Mouse (Mus musculus): Measurements from ENCODE around the gene Shisa4.
"Not testable (repeated sequence)": the region's sequence is repeated elsewhere in the genome, so short reads cannot be mapped to it uniquely, and the experiment has no call there.

The Shisa4 gene

DNA sequence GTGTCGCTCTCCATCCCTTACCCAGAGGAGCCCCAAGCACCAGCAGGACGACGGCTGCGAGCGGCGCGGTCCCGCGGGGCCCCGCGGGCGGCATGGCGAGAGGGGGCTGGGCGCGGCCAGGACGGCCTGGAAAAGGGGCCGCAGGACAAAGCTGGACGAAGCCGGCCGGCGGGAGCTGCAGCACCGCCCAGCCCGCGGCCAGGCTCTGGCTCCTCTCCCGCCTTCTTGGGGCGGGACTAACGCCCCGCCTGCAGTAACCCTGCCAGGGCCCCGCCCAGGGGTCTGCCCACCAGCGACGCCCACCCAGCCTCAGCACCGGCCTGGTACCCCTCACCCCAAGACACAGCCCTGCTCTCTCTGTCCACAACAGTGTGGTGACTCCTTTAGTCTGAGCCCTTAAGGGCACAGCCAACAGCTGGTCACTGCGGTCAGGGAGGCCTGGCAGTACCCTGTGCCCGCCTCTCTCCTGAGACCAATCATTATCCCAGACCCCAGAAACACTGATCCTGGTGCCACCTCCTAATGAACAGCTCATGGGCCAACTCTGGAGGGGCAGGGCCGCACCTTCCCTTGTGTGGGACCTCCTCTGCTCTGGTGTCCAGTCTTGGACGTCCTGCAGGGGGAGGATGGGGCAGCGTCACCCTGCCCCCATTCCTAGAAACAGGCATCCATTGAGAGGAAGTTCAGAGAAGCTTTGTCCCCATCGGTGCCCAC, at the start of gene Shisa4:
TSS of gene Shisa4 (minus strand) at position 370 of the 714 bp plus-strand sequence.
- in situ Hi-C loops (cut with MboI): no loop called here

DNA sequence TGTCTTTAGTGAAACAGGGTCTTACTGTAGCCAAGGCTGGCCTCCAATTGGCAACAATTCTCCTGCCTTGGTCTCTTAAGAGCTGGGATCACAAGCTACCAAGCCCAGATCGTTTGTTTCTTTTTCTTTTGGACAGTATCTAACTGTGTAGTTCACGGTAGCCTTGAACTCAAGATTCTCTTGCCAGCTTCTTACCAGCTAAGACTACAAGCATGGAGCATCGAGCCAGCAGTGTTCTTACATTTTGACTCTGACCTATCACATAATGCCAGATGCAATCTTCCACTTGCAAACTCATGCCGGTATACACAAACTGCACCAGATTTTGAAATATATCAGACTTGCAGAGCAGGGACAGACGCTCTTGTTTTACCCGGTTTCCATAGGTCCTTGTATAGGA, 47.7 kb upstream of the Shisa4 start:
- in situ Hi-C loops (cut with MboI): no loop called here

DNA sequence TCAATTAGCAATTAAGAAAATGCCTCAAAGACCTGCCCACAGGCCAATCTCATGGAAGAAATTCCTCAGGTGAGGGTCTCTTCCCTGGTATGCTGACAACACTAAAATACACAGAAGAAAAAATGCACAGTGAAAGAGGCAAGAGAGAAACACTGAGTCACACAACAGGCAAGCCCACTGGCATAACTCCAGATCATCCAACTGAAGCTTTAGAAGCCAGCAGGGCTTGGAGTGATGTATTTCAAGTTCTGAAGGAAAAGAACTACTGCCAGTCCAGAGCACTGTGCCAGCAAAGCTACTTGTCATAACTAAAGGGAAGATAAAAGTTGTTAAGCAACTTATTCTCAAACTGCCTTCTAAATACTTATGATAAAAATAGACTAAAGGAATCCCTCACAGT, 39.0 kb upstream of the Shisa4 start:
- in situ Hi-C loops (cut with MboI): no loop called here

DNA sequence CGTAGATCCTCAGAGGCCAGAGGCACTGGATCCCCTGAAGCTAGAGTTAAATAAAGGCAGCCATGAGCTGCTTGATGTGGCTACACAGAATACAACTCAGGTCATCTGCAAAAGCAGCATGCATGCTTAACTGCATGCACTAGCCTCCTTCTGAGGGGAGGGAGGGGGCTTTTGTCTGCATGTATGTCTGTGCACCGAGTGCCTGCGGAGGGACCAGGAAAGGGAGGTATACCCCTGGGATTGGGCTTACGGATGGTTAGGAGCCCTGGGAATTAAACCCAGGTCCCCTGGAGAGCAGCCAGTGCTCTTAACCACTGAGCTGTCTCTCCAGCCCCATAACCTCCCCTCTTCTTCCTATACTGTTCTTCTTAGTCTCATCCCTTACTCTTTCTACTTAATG, 37.1 kb upstream of the Shisa4 start:
- in situ Hi-C loops (cut with MboI): no loop called here

DNA sequence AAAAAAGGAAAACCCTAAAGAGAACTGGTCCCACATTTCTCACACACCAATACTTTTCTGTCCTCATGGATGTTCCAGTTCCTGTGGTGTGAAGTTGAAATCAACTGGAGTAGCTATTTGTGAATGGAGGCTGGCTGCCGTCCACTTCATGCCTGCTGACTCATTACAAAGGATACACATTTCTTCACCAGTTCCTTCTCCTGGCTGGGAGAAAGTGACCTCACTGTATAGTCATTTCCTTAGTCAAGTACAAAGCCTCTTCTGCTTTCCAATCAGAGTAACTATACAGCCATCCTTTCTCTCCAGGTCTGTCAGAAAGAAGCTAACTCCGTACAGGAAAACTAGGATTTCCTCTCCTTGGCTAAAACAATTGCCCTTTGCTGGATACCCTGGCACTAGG, 35.9 kb upstream of the Shisa4 start:
- in situ Hi-C loops (cut with MboI): no loop called here

DNA sequence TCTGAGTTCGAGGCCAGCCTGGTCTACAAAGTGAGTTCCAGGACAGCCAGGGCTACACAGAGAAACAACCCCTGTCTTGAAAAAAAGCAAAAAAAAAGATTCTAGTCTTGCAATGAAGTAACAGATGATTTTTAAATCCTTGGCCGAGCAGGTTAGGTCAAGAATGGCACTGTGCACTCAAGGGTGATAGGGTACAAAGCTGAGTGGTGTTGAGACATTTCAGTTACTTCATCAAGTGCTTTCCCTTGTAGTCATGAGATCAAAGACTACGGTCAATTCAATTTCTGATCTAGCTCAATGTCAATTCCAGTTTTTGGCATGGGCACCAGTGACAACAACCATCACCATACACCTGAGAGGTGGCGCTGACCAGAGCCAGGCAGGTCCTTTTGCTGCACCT, 33.9 kb upstream of the Shisa4 start:
- in situ Hi-C loops (cut with MboI): no loop called here

DNA sequence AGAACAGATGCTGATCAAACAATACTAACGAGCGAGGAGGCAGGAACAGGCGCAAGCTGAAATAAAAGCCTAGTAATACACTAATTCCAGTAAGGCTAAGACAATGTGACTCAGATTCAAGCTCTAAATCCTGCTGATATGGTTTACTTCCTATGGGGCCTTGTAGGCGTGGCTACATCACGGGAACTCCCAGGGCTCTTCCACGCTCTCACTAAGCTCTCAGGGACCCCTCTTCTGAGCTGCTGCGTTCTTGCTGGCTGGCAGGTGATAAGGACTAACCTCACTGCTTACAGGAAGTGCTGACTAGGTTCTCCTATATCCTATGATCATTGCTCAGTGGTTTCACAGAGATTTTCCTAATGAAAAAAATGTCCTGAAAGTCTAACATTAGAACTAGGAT, 30.3 kb upstream of the Shisa4 start:
- in situ Hi-C loops (cut with MboI): no loop called here

DNA sequence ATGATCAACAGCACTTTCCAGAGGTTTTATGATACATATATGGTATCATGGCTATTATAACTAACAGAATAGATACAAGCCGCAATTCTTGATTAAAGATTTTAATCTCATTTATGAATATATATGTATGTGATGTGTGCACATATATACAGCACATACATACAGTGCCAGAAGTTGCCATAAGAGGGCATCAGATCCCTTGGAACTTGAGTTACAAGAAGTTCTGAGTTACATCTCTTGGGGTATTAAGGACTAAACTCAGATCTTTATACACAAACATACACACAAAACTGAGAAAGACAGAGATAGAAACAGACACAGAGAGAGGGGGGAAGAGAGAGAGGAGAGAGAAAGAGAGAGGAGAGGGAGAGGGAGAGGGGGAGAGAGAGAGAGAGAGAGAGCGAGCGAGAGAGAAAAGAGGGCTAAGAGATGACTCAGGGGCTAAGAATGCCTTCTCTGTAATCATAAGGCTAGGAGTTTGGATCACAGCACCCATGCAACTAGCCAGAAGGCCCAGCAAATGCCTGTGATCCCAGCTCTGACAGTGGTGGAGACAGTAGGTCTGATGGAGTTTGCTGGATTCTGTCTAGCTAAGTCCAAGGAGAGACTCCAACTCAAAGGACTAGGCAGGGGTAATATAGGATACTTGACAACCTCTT, 26.5 kb upstream of the Shisa4 start:
- in situ Hi-C loops (cut with MboI): no loop called here

DNA sequence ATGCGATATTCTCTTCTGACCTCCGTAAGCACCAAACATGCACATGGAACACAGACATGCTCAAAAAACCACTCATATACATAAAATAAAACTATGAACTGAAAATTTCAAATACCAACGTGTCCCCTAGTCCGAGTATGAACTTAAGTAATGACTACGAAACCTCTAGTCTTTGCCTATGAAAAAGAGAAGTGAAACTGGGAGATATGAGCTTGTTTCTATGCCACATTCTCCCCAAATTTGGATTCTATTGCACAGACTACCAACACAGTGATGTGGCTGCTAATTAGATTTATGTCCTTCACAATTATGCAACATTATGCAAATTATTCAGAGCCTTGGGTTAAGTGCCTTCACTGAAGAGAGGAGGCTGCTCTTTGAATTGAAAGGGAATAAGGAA, 24.4 kb upstream of the Shisa4 start:
- in situ Hi-C loops (cut with MboI): no loop called here

DNA sequence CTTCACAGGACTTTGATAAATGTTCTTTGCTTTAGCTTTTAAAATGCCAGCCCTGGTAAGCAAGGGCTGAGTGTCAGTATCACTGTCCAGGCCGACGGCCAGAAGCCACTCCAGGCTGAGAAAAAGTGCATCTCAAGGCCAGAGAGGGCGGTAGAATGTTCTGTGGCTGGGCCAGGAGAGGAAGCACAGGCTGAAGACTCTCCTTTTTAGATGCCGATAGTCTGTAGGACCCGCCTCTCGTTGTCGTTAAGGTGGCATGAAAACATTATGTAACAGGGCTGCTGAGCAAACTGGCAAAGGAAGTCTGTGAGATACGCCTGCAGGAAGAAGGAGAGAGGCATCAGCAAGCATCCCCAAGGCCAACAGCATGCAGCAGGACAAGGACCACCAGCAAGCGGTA, 10.1 kb upstream of the Shisa4 start:
- in situ Hi-C loops (cut with MboI): no loop called here

DNA sequence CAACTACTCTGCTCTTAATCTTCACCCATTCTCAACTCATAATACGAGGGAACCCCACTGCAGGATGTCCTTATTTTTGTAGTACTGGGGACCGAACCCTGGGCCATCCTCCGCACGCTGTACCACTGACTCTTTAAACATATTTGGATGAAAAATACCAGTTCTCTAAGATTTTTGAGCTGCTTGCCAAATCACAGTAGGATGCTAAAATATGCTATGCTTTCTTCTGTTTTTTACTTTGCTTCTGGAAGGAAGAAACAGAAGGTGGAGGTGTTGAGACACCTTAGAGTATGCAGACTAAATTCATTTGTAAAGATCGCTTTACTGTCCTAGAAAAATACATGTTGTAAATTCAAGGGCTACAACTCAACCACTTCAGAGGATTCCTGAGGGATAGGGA, 9.1 kb upstream of the Shisa4 start:
- in situ Hi-C loops (cut with MboI): no loop called here

DNA sequence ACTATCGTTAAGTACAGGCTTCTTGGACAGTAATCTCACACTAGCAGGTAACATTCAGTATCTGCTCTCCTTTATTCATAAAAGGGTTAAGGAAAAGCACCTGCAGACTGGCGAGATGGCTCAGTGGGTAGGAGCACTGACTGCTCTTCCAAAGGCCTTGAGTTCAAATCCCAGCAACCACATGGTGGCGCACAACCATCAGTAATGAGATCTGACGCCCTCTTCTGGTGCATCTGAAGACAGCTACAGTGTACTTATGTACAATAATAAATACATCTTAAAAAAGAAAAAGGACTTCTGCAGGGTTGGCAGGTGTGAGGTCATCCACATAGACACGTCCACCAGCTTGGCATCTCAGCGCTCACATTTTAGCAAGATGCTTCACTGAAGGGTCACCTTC, 6.5 kb upstream of the Shisa4 start:
- in situ Hi-C loops (cut with MboI): not testable (repeated sequence)

DNA sequence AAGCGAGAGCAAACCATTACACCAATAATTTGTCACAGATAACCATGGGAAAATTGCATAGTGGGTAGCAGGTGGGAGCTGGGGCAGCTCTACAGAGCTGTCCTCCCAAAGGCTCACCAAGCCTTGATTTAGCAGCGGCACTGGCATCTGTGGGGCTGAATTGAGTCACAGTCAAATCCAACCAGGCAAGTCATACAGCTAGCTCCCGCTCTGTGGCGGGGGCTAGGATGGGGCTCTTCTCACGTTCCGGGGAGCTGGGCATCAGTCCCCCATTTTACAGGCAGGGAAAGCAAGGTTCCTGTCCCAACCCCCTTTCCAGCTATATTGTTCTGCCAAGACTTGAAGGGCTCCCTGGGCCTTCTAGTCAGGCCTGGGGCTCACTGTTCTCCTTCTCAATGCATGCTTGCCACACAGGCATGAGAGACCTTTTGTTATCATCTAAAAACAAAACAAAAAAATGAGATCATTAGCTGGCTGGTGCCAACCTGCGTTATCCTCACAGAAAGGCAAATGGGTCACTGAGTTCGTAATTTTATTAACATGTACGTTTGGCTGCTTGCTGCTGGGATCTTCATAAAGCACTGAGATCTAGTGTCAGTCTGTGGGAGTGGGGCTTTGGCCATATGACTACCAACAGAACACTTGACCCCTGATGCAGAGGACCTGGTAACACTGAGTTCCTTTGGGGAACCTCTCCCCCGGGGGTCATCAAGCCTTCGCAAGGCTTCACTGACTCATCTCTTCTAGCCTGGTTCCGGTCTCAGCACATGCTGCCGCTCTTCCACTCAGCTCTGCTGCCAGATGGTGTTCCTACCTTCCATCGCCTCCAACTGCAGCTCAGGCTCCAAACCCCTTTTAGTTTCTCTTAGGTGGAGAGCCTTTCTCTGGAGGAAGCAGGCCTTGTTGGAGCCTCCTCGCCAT, 5.3 kb upstream of the Shisa4 start:
- in situ Hi-C loops (cut with MboI): no loop called here

DNA sequence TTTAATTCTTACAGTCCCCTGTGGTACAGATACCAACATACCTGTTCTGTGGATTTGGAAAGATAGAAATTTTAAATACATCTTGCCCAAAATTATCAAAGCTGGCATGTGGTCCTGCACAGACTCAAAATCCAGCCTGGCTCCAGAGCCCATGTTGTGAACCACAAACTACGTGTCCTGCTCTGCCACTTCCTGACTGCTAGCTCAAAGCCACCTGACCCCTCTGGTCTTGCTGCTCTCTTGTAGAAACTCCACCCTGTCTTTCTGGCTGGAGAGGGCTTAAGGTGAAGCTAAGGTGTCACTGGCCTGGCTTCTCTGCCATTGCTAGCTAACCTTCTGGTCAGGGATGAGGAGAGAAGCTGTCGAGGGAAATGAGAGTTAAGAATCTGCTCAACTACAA, 4.0 kb upstream of the Shisa4 start:
- in situ Hi-C loops (cut with MboI): no loop called here

DNA sequence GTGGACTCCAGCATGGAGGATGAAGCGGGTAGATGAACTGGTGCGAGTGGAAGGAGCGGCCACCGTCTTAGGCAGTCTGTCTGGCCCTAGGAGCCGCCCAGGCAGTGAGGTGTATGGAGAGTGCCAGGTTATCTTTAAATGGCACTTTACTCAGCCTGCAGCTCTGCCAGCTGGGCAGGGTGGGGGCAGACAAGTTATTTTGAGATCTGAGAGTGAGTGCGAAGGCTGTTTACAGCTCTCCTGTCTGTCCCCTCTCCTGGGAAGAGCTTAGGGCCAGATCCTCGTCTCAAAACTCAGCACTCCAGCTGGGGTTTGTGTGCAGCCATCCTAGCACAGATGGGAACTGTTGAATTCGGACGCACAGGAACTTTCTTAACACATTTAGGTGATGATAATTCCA, 3.5 kb upstream of the Shisa4 start:
- in situ Hi-C loops (cut with MboI): no loop called here

DNA sequence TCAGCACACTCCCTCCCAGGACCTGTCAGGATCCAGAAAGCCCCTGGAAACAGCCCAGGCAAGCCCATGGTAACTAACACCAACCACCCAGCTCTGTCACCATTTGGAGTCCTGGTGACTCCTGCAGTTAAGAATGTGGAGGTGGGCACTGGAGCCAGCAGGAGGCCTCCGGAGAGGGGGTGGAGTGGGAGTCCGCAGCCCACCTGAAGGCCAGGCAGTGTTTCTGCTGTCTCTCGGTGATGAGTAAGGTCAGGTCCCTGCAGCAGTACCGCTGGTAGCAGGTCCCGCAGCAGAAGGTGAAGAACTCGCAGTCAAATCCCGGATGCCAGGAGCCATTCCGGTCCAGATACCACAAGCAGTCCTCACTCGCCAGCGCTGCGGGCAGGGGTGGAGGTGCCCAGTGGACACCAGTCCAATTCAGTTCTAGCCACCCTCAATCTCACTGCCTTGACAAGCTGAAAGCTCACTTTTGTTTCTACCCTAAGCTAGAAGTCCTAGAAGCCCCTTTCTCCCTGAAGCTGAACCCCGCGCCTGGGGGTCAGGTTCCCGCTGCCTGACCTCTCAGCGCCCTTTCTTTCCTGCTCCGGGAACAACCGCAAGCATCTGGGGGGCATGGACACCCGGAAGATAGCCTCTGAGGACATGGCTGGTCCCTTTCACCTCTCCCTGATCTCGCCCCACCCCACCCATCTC, 716 bp downstream of the Shisa4 start:
- in situ Hi-C loops (cut with MboI): no loop called here

DNA sequence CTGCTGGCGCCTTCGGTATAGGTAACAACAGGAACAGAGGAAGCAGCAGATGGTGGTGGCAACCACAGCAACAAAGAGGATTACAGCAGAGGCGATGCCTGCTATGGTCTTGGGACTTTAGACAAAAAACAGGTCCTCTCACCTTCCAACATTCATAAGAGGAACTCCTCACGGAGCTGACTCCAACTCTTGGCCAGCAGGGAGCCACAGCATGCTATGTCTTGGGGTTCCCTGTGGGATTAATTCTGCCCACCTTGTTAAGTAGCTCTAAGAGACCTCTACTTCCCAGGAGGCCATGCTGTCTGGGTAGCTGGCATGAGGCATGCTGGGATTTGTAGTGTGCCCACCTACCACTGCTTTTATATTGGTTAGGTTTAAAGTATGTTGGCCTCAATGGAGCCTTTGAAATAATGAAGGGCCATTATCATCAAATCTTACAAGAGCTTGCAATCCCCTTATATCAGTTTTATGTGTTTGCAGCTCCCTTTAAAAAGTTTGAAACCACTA, 1.8 kb downstream of the Shisa4 start:
- in situ Hi-C loops (cut with MboI): no loop called here

DNA sequence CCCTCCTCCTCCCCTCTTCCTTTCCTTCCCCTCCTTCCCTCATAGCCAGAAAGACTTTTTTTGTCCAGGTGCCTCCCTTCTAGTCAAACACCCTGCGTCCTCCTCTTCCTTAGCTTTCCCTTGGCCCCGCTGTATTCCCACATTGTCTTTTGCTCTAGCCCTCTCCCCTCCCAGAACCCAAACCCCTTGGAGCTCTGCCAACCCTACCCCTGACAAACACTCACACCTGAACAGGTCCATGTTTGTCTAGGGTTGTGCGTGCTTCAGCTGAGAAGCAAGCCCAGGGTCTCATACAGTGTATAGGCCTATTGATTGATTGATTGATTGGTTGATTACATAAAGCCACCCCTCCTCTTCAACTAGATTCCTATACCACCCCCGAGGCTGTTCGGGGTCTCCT, 5.6 kb downstream of the Shisa4 start:
- in situ Hi-C loops (cut with MboI): no loop called here

DNA sequence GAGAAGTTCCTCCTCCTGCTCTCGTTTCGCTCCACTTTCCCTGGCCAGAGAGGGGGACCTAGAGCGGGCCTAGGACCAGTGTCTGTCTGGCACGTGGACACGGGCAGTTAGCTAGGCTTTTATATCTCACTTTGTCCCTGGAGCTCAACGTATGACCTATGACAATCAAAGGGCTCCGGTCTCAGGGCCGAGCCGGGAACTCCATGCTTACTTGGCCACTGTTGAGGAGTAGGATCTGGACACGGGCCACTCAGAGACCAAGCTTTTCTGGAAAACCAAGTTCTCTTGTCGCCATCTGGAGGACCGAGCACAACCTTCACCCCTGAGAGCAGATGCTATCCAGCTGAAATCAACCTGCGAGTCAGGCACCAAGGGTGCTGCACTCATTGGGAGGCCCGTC, 6.1 kb downstream of the Shisa4 start:
- in situ Hi-C loops (cut with MboI): no loop called here

DNA sequence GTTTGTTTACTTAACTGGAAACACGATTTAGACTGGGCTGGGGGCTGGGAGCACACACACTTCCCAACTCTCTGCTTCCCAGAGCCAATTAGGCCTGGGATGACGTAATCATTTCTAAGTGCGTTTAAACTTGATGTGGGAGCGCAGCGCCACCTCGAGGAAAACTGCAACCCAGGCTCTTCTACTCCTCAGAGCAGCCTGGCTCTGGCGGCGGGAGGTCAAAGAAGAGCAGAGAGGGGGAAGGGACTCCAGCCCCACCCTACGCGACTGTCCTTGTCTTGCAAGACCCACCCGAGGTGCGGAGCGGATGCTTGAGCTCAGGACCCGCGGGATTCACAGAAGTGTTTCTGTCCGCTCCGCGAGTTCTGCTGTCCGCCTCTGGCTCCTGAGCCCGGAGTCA, 6.8 kb downstream of the Shisa4 start:
- in situ Hi-C loops (cut with MboI): no loop called here

DNA sequence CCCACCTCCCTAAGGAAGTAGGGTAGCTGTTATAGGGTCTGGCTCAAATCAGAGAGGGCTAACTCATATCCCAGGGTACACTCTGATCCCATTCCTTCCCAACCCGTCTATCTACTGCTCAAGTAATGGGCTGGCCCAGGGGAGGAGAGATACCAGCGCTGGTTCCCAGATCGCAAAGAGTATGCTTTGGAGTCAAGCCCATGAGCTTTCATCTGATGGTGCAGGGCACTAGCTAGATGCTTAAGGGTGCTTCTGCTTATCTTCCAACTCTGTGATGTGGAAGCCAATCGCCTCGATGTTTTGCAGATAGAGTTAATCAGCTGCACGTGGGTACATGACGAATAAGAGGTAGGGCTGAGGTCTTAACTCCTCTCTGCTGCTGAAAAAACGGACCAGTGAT, 7.4 kb downstream of the Shisa4 start:
- in situ Hi-C loops (cut with MboI): no loop called here

DNA sequence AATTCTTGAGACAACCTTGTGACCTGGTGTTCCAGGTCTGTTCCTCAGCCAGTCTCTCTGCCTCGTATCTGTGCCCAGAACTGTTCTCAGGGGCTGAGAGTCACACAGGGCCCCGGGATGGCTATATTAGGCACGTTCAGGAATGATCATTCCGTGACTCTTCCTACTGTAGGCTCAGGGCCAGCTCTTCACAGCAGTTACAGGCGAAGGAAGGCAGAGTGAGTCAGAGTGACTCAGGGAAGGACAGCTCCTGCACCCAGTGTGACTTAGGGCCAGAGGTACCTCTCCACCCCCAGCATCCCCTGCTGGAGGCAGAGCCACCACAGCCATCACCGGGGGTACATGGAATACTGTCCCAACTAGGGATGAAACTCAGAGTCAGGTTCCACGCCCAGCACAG, 8.0 kb downstream of the Shisa4 start:
- in situ Hi-C loops (cut with MboI): no loop called here
